Mouse (Mus musculus): ENCODE data around the gene Tgtp1.
"Not testable (repeated sequence)": the region's sequence is repeated elsewhere in the genome, so short reads cannot be mapped to it uniquely, and the experiment has no call there.

DNA sequence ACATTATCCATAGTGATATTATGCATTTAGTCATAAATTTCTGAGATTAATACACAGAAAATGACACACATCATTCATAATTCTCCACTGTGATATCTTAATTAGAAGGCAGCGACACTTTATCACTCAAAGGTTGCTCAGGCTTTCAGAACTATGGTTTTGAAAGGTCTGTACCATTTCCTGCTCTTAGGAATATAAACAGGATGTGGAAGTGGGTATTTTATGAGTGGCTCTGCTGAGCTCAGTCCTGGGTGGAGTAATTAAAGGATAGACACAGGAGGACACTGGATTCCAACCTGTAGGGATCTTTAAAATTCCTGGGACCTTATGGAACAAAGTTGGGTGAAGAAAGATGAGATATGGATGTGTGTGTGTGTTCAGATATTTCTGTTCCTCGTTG, 12.3 kb upstream of the Tgtp1 start:
- TF ChIP-seq CTCF (conservative IDR thresholded peaks at IDR 0.05; ENCODE audit: insufficient read depth, insufficient read length, low read depth, low read length); POLR2A (IDR thresholded peaks at IDR 0.05; ENCODE audit: low read depth, low read length): not testable (repeated sequence)

Data from kidney, adult 2 months (tissue).